Mouse (Mus musculus): Measurements from ENCODE around the gene Tnfsf14.
A peak's percentile ranks its signal among the peaks of the same experiment; 100 is the strongest.

DNA sequence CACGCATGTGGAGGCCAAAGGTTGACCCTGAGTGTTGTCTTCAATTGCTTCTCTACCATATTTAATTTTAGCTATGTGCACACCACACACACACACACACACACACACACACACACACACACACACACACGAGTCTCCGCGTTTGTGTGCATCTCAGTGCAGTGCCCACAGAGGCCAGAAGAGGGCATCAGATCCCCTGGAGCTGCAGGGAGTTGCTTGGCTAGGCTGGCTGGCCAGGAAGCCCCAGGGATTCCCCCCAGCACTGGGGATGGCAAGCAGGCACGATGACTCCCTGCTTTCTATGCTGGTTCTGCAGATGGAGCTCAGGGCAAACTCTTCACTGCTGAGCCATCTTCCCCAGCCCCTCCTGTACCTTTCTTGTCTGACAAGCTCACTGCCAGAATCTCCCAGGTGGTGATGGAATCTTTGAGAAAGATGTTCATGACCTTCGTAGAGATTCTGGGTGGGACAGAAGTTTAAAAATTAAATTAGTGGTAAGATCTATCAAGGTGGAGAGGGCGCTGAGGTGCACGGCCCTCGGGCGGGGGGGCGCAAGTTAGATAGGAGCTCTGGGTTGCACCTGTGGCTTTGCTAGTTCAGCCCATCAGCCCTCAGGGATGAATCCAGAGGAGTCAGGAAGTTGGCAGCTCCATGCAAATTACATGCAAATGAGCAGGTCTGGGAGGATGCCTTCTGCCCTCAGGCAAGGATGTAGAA lies 25.3 kb upstream of the Tnfsf14 start:
- TF ChIP-seq CTCF (IDR thresholded peaks at IDR 0.05; ENCODE audit: borderline replicate concordance, control insufficient read depth, extremely low read depth, insufficient read depth, low read length, poor library complexity) (peak; percentile 89), POLR2A (IDR thresholded peaks at IDR 0.05; ENCODE audit: control insufficient read depth, extremely low read depth, insufficient read depth, low read length, poor library complexity) (no peak)

All from thymus, adult 2 months (tissue).